Mouse (Mus musculus) adrenal gland, postnatal 14 days (tissue): ENCODE data around the gene Atxn2. TPM values are rescaled to one million over a fixed set of nuclear protein-coding genes. Genes with fewer than 3 reads are reported as not detected.

Experiments used
- DNase-seq: peaks from one replicate; pipeline ENCODE4 v3.0.0; 2021; ENCODE audit warnings: mixed read lengths
- total RNA-seq: library from RNA; stranded (reverse); gene quantifications from 2 replicates; pipeline ENCODE4 v1.2.3, GENCODE M21; 2021

Gene Atxn2
- total RNA-seq, 1 experiment from 2014 or later, result 187 TPM

- no peak for DNase-seq
These were observed 53.9 kb downstream of the Atxn2 start for GRCm38 (mm10) chr5:121765020-121765419.

GRCm38 (mm10) chr5:121766038-121766773 lies 55.1 kb downstream of the Atxn2 start:
- DNase-seq, result no peak

- no peak for DNase-seq
These were observed 56.4 kb downstream of the Atxn2 start for GRCm38 (mm10) chr5:121767564-121767963.

- DNase-seq, result no peak
These were observed 58.7 kb downstream of the Atxn2 start for GRCm38 (mm10) chr5:121769827-121770226.

GRCm38 (mm10) chr5:121771611-121772010 lies 60.5 kb downstream of the Atxn2 start:
- DNase-seq, result no peak

DNA sequence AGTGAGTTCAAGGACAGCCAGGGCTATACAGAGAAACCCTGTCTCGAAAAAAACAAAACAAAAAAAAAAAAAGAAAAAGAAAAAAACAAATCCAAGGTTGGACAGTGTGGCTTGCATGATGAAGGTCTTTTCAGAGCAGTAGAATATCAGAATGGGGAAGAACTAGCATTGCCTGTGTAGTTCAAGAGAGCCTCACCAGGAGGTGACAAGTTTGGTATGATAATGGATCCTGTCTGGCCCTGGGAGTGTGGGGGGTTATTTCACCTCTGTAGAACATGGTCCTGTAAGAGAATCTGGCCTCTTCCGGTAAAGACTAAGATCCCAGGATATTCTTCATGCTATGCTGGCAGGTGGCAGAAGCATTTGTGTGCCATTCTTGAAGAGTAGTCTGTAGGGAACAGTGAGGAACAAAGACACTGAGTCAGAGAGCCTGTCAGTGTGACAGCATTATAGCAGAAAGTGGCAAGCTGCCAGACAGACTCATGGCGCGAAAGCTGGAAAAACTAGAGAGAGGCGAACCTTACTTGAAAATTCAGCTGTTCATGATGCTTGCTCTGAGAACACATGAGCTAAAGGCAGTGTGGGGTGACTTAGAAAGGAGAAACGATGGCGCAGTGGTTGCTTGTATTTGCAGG lies 67.5 kb downstream of the Atxn2 start:
- peak; percentile 50 for DNase-seq

GRCm38 (mm10) chr5:121780180-121780579 lies 69.0 kb downstream of the Atxn2 start:
- no peak for DNase-seq

DNA sequence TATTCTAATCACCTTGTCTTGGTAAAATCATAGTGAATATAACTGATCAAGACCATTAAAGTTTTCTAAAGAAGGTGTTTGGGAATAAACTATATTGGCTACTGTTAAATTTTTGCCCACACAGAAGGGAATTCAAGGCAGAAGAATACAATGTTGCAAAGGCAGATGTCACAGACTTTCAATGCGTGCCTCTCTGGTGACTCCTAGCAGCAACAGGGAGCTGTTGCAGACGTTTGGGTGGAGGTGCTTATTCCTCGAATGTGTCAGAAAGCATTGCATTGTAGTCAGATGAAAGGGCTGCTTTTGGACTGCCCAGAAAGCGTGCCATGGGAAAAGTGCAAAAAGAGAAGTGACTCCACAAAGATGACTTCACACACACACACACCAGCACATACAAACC lies 71.3 kb downstream of the Atxn2 start:
- no peak for DNase-seq

DNA sequence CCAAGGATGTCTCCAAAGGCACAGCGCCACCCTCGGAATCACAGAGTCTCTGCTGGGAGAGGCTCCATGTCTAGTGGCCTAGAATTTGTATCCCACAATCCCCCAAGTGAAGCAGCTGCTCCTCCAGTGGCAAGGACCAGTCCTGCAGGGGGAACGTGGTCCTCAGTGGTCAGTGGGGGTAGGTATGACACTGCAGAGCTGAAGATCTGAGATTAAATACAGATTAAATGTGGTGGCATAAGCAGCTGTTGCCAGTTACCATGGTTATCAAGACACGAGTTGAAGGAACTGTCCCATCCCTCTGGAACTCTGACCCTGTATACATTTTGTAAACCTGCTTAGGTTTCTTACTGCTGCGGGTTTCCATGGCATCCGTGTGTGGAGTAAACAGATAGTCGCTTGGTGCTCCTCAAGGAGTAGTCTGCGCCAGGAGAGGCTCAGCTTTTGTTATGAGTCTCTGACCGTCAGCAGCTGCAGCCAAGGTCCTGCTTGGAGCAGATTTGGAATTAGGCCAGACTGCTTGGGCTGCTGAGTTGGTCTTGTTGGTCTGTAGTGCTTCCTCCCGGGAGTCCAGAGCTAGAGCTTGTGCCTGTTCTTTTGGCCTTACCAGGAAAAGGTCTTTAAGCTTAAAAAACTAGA lies 72.8 kb downstream of the Atxn2 start:
- peak; percentile 73 for DNase-seq

- no peak for DNase-seq
These were observed 79.9 kb downstream of the Atxn2 start for GRCm38 (mm10) chr5:121791026-121791425.

DNA sequence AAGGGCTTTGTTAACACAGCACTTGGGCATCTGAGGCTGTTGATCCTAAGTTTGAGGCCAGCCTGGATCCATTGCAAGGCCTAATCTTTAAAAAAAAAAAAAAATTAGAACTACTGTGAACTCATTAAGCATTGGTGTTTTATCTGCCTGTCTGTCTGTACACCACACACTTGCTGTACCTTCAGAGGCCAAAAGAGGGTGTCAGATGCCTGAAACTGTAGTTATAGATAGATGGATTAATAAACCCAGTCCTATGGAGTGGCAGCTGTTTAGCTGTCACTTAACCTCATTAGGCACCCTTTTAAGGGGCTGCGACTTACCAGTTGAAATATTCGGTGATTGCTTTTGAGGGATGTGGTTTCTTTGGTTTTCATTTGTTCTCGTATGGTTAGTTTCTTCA lies 84.7 kb downstream of the Atxn2 start:
- no peak for DNase-seq

DNA sequence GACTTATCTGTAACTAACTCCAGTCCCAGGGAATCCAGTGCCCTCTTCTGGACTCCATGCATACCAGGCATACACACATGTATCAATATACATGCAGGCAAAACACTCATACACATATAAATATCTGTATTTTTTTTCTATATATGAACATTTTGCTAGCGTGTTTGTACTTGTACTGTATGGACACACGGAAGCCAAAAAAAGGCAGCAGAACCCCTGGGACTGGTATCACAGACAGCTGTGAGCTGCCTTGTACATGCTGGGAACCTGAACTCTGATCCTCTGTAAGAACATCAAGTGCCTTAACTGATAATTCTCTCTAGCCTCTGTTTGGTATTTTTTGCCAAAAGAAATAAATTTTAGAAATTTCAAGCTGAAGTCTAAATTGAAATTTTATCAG lies 87.3 kb downstream of the Atxn2 start:
- DNase-seq, result no peak

- no peak for DNase-seq
These were observed 96.0 kb downstream of the Atxn2 start for GRCm38 (mm10) chr5:121807186-121807585.

GRCm38 (mm10) chr5:121808202-121808601 lies 97.1 kb downstream of the Atxn2 start:
- DNase-seq, result no peak

DNA sequence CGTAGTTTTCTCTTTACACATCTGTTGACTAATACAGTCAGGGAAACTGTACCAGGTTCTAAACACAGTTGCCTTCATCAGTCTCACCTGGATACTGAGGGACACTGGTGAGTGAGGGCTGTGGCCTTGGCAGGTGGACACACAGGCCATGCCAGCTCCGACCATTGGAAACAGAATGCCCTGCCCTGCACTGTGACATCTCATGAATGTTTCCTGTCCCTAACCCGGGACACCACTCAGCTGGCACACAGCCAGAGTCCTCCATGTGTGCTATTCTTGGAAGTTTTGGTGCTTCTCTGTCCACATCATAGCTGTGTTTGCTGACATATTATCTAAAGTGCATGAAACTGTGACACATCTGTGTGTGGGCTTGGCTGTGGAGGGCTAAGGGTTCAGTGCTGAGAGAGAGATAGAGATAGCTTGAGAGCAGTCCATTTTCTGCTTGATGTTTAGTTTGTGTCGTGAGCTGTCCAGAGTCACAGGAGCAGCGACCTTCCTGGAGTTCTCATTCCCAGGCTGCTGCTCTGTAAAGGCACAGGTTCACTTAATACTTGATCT lies 98.6 kb downstream of the Atxn2 start:
- DNase-seq, result peak; percentile 73

DNA sequence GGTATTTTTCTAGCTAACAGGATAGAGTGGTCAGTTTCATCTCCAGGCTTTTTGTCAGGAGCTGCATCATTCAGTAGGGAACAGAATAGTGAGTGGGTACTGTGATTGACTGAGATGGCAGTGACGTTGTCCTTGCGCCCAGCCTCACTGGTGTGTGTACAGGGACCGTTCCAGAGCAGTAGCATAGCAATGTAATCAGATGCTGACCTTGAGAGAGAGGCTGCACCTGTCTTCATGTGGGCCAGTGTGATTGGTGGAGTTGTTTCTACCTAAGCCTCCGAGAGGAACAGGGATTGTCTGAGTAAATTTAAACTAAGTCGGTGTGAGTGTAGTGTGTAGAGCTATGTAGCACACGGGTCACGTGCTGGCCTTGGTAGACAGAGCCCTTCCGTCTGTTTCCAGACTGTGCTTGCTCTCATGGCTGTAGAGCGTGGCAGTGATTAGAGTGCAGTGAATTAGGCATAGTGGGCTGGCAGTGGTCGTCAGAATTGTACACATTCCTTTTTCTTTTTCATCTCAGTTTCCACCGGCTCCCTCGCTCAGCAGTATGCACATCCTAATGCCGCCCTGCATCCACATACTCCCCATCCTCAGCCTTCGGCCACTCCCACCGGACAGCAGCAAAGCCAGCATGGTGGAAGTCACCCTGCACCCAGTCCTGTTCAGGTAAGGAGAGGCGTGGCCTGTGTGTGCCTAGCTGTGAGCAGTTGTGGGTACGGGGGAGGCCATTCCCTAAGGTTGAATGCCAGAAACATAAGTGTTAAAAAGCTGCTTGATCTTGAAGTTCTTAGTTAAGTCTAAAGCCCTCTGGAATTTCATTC lies 99.4 kb downstream of the Atxn2 start:
- no peak for DNase-seq

DNA sequence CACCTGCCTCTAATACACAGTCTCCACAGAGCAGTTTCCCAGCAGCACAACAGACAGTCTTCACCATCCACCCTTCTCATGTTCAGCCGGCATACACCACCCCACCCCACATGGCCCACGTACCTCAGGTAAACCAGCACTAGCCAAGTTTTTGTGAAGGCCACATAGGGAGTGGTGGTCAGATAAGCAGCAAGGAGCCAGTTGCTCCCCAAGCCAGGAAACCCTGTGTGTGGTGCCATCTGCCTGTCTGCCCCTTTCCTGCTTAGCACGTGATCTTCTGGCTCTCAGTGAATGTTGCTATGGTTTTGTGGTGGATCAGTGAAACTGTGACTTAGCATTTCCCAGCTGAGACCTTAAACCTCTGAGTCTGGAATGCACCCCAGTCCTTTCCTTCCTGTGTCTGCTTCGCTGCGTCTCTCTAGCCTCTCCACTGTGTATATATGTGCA lies 100.4 kb downstream of the Atxn2 start:
- DNase-seq, result no peak

- DNase-seq, result no peak
These were observed 101.5 kb downstream of the Atxn2 start for GRCm38 (mm10) chr5:121812526-121813243.

GRCm38 (mm10) chr5:121813744-121814143 lies 102.6 kb downstream of the Atxn2 start:
- no peak for DNase-seq

- DNase-seq, result peak; percentile 74
These were observed 103.9 kb downstream of the Atxn2 start for GRCm38 (mm10) chr5:121815067-121815466.

GRCm38 (mm10) chr5:121815867-121816380 lies 104.8 kb downstream of the Atxn2 start:
- no peak for DNase-seq
